Mouse (Mus musculus) left cerebral cortex, postnatal 4 days (tissue): ENCODE data around the gene Lgi2. TPM values are rescaled to one million over a fixed set of nuclear protein-coding genes. Genes with fewer than 3 reads are reported as not detected.

Experiments
- total RNA-seq, 2 experiments: library from RNA; stranded (reverse); gene quantifications; 2 replicates each; pipeline ENCODE4 v1.2.3; 2021

Lgi2 gene
- total RNA-seq, 2 experiments from 2014 or later = 32.3 to 33.9 TPM

Other genes starting within 250 kb of the Lgi2 start
- gene Sod3, start 202.7 kb downstream of the Lgi2 start, total RNA-seq = 1 to 10 TPM; 2.6 to 2.9 TPM
- gene Ccdc149, start 94.9 kb downstream of the Lgi2 start, total RNA-seq = 10 to 100 TPM; 28.2 to 30.7 TPM
- gene Sepsecs, start 103.2 kb upstream of the Lgi2 start, total RNA-seq = 10 to 100 TPM; 11.3 TPM
- gene Pi4k2b, start 175.1 kb upstream of the Lgi2 start, total RNA-seq = 1 to 10 TPM; 4.9 to 6.7 TPM
- 10 to 100 TPM; 11.0 to 11.6 TPM for gene Zcchc4, start 208.9 kb upstream of the Lgi2 start, total RNA-seq